Mouse (Mus musculus): ENCODE data around the gene Abca1. TPM values are rescaled to one million over a fixed set of nuclear protein-coding genes. Genes with fewer than 3 reads are reported as not detected.

Gene Abca1
- polyA plus RNA-seq, 1 experiment = 9.0 TPM

DNA sequence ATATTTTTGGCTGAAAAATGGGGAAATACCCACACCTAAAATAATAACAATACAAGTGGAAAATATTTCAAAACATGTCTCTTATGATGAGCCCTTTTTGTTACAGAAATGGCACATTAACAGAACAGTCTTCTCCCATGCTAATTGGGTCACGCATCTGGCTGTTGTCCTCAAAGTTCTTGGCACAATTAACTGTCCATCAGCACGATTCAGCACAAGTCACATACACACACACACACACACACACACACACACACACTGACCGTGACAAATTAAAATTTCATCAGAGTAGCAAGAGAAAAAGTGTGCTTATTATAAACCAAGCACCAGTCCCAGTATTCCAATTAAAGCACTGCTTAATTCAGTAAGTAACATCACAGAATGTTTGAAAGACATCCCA is 55.1 kb downstream of the Abca1 start:
- H3K4me1 ChIP-seq (ENCODE audit: control insufficient read depth, insufficient read depth, low read length) = no peaks in the 10 kb centered on the region; the same call in 1 of the 2 replicates
- H3K4me3 ChIP-seq (ENCODE audit: insufficient read depth, low read length) = no peak overlapping the region
- H3K27ac ChIP-seq (ENCODE audit: insufficient read depth, low read length) = no peak overlapping the region
- TF ChIP-seq CTCF (IDR thresholded peaks at IDR 0.05; ENCODE audit: extremely low read depth, insufficient read depth, low read length) = no peak
- no peak for TF ChIP-seq POLR2A (IDR thresholded peaks at IDR 0.05; ENCODE audit: extremely low read depth, insufficient read depth, low read length)

DNA sequence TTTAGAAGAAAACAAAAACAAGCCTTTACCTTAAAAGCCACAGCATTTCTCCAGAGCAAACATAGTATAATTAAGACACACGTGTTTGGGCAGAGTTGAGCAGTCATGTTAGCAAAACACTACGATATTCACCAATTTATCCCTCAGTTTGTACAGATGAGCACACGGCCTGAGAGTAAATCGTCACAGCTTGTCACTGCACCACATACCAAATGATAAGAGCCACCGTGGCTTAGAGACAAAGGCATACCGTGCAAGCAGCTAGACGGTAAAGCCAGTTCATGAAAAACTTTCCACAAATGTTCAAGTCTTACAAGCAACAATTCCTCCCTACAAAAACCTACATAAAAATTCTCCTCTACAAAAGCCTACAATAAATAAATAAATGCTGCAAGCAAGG is 57.2 kb downstream of the Abca1 start:
- Histone ChIP-seq H3K4me3 (ENCODE audit: insufficient read depth, low read length) (no peak overlapping the region), H3K27ac (ENCODE audit: insufficient read depth, low read length) (no peak overlapping the region), H3K4me1 (ENCODE audit: control insufficient read depth, insufficient read depth, low read length) (no peaks in the 10 kb centered on the region; the same call in 1 of the 2 replicates)
- no peak for TF ChIP-seq POLR2A (IDR thresholded peaks at IDR 0.05; ENCODE audit: extremely low read depth, insufficient read depth, low read length)
- no peak for TF ChIP-seq CTCF (IDR thresholded peaks at IDR 0.05; ENCODE audit: extremely low read depth, insufficient read depth, low read length)

DNA sequence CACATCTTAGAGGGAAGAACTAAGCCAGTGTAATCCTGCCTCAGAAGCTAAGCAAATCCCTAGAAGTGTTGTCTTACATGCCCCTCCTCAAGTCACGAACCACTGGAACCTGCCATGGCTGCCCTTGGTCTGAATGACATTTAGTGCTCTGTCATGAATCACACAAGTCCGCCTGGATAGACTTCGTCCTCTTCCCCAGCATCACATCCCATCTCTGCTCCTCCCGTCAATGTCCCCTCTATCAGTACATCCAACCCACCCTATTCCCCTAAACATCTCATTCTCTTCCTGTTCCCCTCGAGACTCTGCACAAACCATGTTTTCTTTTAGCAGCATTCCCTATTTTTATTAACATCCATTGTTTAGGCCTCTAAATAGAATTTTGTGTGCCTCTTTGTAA is 58.4 kb downstream of the Abca1 start:
- no peak for TF ChIP-seq CTCF (IDR thresholded peaks at IDR 0.05; ENCODE audit: extremely low read depth, insufficient read depth, low read length)
- no peak for TF ChIP-seq POLR2A (IDR thresholded peaks at IDR 0.05; ENCODE audit: extremely low read depth, insufficient read depth, low read length)
- H3K4me3 ChIP-seq (ENCODE audit: insufficient read depth, low read length) = no peak overlapping the region
- peak overlapping the region; percentile 77; the same call in 1 of the 2 replicates for H3K27ac ChIP-seq (ENCODE audit: insufficient read depth, low read length)
- H3K4me1 ChIP-seq (ENCODE audit: control insufficient read depth, insufficient read depth, low read length) = no peaks in the 10 kb centered on the region; the same call in 1 of the 2 replicates

DNA sequence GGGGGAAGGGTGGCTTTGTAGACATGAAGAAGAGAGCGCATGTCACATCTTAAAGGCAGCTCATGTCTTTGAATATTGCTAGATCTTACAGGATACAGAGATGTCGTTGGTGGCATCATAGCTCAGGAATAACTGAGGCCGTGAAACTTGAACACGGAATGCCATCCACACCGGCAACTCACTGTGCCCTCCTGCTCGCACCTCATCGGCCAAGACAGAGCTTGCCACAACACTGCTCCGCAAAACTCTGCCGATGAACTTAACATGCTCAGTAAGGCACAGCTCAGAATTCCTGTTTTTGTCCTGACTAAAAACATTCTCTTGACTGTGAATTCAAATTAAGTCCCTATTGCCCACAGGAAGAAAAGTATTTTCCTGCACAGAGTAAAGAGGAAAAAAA is 59.2 kb downstream of the Abca1 start:
- no peaks in the 10 kb centered on the region; the same call in 1 of the 2 replicates for H3K4me1 ChIP-seq (ENCODE audit: control insufficient read depth, insufficient read depth, low read length)

DNA sequence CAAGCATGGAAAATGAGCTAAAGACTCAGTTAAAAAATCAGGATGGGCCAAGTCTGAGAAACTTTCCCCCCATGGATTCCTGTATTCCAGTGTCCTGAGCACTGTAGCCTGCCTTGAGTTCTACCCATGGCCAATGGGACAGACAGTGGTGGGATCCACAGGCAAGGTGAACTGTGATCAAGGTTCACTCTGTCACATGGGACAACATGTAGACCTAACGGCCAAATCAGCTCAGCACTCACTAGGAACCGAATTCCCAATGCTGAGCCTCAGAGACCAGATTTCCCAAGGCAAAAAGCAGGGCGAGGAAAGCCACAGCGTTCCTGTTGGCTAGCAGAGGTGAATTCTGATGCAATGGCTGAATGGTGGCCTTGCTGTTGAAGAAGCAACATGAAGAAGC is 64.8 kb downstream of the Abca1 start:
- TF ChIP-seq POLR2A (IDR thresholded peaks at IDR 0.05; ENCODE audit: extremely low read depth, insufficient read depth, low read length) = no peak
- no peak for TF ChIP-seq CTCF (IDR thresholded peaks at IDR 0.05; ENCODE audit: extremely low read depth, insufficient read depth, low read length)
- no peak overlapping the region for H3K27ac ChIP-seq (ENCODE audit: insufficient read depth, low read length)
- H3K4me1 ChIP-seq (ENCODE audit: control insufficient read depth, insufficient read depth, low read length) = no peaks in the 10 kb centered on the region
- no peak overlapping the region for H3K4me3 ChIP-seq (ENCODE audit: insufficient read depth, low read length)

More for the DNA sequence above, 59.2 kb downstream of the Abca1 start:
- Histone ChIP-seq H3K4me3 (ENCODE audit: insufficient read depth, low read length) (no peak overlapping the region), H3K27ac (ENCODE audit: insufficient read depth, low read length) (peak overlapping the region; percentile 28)
- TF ChIP-seq CTCF (IDR thresholded peaks at IDR 0.05; ENCODE audit: extremely low read depth, insufficient read depth, low read length) (no peak), POLR2A (IDR thresholded peaks at IDR 0.05; ENCODE audit: extremely low read depth, insufficient read depth, low read length) (no peak)

DNA sequence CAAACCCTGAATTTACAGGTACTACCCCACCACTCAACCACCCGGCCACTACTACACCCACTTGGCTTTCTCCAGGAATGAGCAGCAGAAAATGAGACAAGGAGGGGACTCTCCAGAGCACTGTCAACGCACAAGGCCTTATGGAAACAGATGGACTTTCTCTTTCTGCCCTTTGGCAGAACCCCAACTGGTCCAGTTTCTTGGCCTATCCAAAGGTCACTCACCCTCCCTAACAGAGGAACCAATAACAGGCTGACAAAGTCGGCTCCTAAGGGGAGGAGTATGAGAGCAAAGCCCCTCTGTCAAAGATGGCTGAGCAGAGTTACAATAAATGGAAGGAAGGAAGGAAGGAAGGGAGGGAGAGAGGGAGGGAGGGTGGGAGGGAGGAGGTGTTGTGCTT is 65.4 kb downstream of the Abca1 start:
- no peaks in the 10 kb centered on the region for H3K4me1 ChIP-seq (ENCODE audit: control insufficient read depth, insufficient read depth, low read length)
- TF ChIP-seq CTCF (IDR thresholded peaks at IDR 0.05; ENCODE audit: extremely low read depth, insufficient read depth, low read length) (no peak), POLR2A (IDR thresholded peaks at IDR 0.05; ENCODE audit: extremely low read depth, insufficient read depth, low read length) (no peak)
- no peak overlapping the region for H3K27ac ChIP-seq (ENCODE audit: insufficient read depth, low read length)
- no peak overlapping the region for H3K4me3 ChIP-seq (ENCODE audit: insufficient read depth, low read length)

DNA sequence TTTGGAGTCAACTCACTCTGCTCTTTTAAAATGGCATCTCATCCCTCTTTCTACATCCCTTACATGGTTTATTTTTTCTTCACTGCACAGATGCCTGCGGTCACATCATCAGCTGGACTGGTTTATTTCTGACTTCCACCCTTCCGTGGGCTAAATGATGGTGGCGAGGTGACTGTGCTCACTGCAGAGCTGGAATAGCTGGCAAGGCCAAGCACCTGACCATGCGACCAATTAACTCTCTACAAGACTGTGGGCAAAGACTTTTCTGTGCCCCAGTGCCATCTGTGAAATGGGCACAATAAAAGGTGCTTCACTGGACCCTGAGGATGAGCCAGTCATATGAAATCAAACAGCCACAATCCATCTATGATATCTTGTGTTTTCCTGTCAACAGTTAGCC is 66.1 kb downstream of the Abca1 start:
- TF ChIP-seq POLR2A (IDR thresholded peaks at IDR 0.05; ENCODE audit: extremely low read depth, insufficient read depth, low read length) (no peak), CTCF (IDR thresholded peaks at IDR 0.05; ENCODE audit: extremely low read depth, insufficient read depth, low read length) (no peak)
- no peak overlapping the region for H3K27ac ChIP-seq (ENCODE audit: insufficient read depth, low read length)
- no peak overlapping the region for H3K4me3 ChIP-seq (ENCODE audit: insufficient read depth, low read length)
- no peaks in the 10 kb centered on the region for H3K4me1 ChIP-seq (ENCODE audit: control insufficient read depth, insufficient read depth, low read length)

DNA sequence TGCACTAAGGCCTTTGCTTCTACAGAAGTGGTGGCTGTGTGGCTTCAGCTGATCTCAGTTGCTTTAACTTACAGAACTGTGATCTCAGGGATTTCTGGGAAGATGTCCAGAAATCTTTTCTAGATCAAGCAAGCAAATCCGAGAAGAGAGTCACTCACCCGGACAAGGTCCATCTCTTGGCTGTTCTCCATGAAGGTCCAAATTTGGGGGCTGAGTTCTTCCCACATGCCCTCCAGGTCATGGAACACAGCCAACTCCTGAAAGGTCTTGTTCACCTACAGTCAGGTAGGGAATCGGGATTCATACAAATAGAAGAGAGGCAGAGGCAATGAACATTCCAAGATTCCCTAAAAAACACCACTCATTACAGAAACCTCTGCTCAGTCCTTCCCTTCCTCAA is 70.1 kb downstream of the Abca1 start:
- H3K27ac ChIP-seq (ENCODE audit: insufficient read depth, low read length) = no peak overlapping the region
- TF ChIP-seq POLR2A (IDR thresholded peaks at IDR 0.05; ENCODE audit: extremely low read depth, insufficient read depth, low read length) = no peak
- no peak for TF ChIP-seq CTCF (IDR thresholded peaks at IDR 0.05; ENCODE audit: extremely low read depth, insufficient read depth, low read length)
- H3K4me1 ChIP-seq (ENCODE audit: control insufficient read depth, insufficient read depth, low read length) = no peaks in the 10 kb centered on the region
- no peak overlapping the region for H3K4me3 ChIP-seq (ENCODE audit: insufficient read depth, low read length)

DNA sequence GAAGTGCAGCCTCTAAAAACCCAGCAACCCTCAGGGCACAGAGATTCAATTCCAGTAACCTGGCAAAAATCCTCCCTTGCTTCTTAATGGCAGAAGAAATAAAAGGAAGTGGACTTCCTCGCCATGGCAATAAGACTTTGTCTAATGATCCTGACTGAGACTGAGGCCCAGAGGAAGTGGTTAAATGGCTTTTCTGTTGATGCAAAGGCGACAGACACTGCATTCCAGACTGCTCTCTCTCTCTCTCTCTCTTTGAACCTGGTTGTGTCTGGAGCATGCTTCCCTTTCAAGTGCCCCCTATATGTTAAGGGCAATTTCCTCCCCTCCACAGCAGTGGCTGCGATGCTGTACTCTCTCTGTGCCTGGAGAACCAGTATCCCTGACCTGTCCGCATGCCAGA is 70.7 kb downstream of the Abca1 start:
- TF ChIP-seq POLR2A (IDR thresholded peaks at IDR 0.05; ENCODE audit: extremely low read depth, insufficient read depth, low read length) (no peak), CTCF (IDR thresholded peaks at IDR 0.05; ENCODE audit: extremely low read depth, insufficient read depth, low read length) (no peak)
- Histone ChIP-seq H3K27ac (ENCODE audit: insufficient read depth, low read length) (no peak overlapping the region), H3K4me1 (ENCODE audit: control insufficient read depth, insufficient read depth, low read length) (no peaks in the 10 kb centered on the region), H3K4me3 (ENCODE audit: insufficient read depth, low read length) (no peak overlapping the region)

DNA sequence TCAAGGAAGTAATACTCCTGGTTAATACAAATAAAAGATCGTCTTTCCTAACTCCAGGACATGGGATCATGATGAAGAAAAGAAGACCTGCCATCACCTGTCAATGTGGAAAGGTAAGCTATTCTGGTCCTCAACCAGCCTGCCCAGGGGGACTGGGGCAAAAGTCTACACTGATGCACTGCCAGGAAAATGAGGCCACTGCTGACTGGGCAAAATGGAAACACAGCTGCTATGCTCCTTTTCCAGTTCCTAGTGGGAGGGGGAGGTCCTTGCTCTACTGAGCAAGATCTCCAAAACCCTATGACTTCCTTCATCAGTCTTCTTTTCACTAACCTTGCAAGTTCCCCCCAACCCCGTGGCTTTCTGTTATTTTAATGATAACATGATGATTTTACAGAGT is 73.1 kb downstream of the Abca1 start:
- no peaks in the 10 kb centered on the region for H3K4me1 ChIP-seq (ENCODE audit: control insufficient read depth, insufficient read depth, low read length)
- TF ChIP-seq CTCF (IDR thresholded peaks at IDR 0.05; ENCODE audit: extremely low read depth, insufficient read depth, low read length) = no peak
- TF ChIP-seq POLR2A (IDR thresholded peaks at IDR 0.05; ENCODE audit: extremely low read depth, insufficient read depth, low read length) = no peak
- H3K27ac ChIP-seq (ENCODE audit: insufficient read depth, low read length) = no peak overlapping the region
- no peak overlapping the region for H3K4me3 ChIP-seq (ENCODE audit: insufficient read depth, low read length)

Data from cortical plate, adult 2 months (tissue).